Mouse (Mus musculus) lung, adult 2 months (tissue): ENCODE data around the gene Gm4450.
"Not testable (repeated sequence)": the region's sequence is repeated elsewhere in the genome, so short reads cannot be mapped to it uniquely, and the experiment has no call there.

Experiments used
- CTCF ChIP-seq: fragments of 200-500 bp; IDR thresholded peaks from 2 replicates; pipeline ENCODE4 v1.5.1; 2011; ENCODE audit warnings: mild to moderate bottlenecking, low read length, control low read depth; ENCODE audit not compliant: insufficient read depth
- POLR2A ChIP-seq: fragments of 200-500 bp; IDR thresholded peaks from 2 replicates; pipeline ENCODE4 v1.6.1; 2011; ENCODE audit warnings: low read depth, mild to moderate bottlenecking, control low read depth, low read length, borderline replicate concordance; ENCODE audit errors: extremely low read depth

DNA sequence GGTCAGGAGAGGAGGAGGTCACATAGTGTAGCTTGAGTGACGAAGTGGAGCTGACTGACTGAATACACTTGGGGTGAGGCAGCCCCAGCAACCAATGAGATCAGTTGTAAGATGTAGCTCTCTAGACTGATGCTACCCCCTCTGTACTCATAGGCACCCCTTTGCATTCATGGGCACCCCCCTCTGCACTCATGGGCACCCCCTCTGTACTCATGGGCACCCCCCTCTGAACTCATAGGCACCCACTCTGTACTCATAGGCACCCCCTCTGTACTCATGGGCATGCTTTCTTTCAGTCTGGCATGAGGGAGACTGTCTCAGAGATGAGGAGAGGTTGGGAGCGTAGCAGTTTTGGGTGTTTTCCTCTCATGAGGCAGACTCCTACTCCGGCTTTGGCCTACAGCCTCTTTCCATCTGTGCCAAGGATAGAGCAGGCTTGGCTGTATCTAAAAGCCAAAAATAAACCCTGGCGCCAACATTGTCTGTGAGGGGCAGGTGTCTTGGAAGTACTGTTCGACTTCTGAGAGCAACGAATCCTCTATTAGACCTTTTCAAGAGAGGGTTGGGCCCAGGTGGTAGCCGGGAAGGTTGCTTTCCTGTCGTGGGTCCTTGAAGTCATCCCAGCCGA, 52.5 kb downstream of the Gm4450 start:
- not testable (repeated sequence) for TF ChIP-seq POLR2A, CTCF
